Mouse (Mus musculus) thymus, postnatal 10 days (tissue): ENCODE results near the gene Wfdc3.
A peak's percentile ranks its signal among the peaks of the same experiment; 100 is the strongest.
"Not testable (repeated sequence)": the region's sequence is repeated elsewhere in the genome, so short reads cannot be mapped to it uniquely, and the experiment has no call there.

ENCODE experiments used
- DNase-seq, 2 experiments: peaks; one replicate each; pipeline ENCODE4 v3.0.0; 2021; ENCODE audit warnings: low spot score in 2 of 2

The Wfdc3 gene

GRCm38 (mm10) chr2:164737377-164738090 lies 8.2 kb downstream of the Wfdc3 start:
- no peak for DNase-seq

- no peak for DNase-seq
Observed at GRCm38 (mm10) chr2:164735446-164735845, 10.3 kb downstream of the Wfdc3 start.

- no peak for DNase-seq
Observed at GRCm38 (mm10) chr2:164734839-164735238, 10.9 kb downstream of the Wfdc3 start.

DNA sequence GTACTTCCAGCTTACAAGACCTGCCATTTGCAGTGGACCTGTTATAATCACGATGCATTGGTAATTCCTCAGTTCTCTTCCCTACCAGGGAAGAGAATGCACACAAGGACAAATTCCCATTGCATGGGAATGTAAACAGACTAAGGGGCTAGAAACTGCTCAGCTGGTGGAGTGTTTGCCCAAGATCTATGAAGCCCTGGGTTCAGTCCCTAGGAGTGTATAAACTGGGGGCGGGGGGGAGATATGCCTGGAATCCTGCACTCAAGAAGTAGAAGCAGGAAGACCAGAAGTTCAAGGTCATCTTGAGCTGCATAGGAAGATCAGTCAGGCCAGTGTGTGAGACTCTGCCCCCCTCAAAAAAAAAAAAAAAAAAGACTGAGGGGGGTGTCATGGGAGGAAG lies 12.5 kb downstream of the Wfdc3 start:
- no peak for DNase-seq

DNA sequence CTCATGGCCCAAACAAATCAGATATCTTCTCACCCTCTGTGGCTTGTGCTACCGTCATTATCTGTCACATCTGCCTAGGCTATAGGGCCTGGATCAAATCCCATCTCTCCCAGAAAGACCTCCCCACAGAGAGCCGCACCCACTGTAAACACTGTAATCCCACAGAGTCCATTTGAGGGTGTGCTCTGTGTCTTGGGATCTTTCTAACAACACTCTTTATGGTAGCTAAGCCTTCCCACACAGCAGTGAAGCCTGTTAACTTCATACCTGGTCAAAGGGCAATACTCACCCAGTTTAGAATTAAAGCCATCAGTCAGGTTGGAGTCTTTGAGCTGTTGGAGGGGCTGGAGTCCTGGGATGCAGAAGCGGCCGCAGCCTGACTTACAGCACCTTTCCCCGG lies 14.0 kb downstream of the Wfdc3 start:
- no peak for DNase-seq

GRCm38 (mm10) chr2:164725895-164726619 lies 19.7 kb downstream of the Wfdc3 start:
- DNase-seq: peak; percentile 29 to 71

DNA sequence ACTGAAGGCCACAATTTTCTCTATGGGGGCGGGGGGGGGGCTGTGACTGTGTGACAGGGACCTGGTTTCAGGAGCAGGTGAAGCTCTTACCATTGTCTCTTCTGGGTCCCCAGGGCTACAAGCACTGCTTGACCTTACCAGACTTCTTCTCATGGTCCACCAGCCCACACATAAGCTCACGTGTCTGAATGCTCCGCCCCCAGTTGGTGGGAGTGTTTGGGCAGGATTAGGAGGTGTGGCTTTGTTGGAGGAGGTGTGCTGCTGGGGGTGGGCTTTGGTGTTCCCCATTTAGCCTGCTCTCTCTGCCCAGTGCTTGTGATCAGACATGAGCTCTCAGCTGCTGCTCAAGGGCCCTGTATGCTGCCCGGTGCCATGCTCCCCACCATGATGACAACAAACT lies 22.5 kb downstream of the Wfdc3 start:
- no peak for DNase-seq

- not testable (repeated sequence) for DNase-seq
Observed at GRCm38 (mm10) chr2:164716194-164716786, 29.4 kb downstream of the Wfdc3 start.

GRCm38 (mm10) chr2:164715005-164715404 lies 30.7 kb downstream of the Wfdc3 start, which contains the start of gene Spint5:
Gene Spint5 (plus strand): TSS chr2:164715305.
- DNase-seq: no peak

GRCm38 (mm10) chr2:164705991-164706390 lies 39.7 kb downstream of the Wfdc3 start:
- no peak for DNase-seq

DNA sequence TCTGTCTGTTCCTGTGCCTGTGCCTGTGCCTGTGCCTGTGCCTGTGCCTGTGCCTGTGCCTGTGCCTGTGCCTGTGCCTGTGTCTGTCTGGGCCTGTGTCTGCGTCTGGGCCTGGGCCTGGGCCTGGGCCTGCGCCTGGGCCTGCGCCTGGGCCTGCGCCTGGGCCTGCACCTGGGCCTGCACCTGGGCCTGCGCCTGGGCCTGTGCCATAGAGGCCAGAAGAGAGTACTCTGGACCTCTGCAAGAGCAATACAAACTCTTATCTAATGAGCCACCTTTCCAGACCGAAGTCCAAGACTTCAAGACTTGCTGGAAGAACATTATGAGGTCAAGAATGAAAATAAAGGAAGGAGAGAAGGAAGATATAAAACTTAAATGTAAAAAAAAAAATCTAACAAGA lies 40.4 kb downstream of the Wfdc3 start:
- no peak for DNase-seq

- DNase-seq: no peak
Observed at GRCm38 (mm10) chr2:164704235-164704634, 41.5 kb downstream of the Wfdc3 start.

- DNase-seq: no peak
Observed at GRCm38 (mm10) chr2:164701761-164702160, 44.0 kb downstream of the Wfdc3 start.

GRCm38 (mm10) chr2:164700959-164701358 lies 44.8 kb downstream of the Wfdc3 start:
- no peak for DNase-seq

- DNase-seq: no peak
Observed at GRCm38 (mm10) chr2:164698201-164698600, 47.5 kb downstream of the Wfdc3 start, which contains the start of gene Spint4. Gene Spint4 (plus strand): TSS chr2:164698501.

- DNase-seq: no peak
Observed at GRCm38 (mm10) chr2:164684807-164685206, 60.9 kb downstream of the Wfdc3 start, which contains the start of gene Wfdc13. Gene Wfdc13 (plus strand): TSS chr2:164685107.
